Mouse (Mus musculus) layer of hippocampus, adult 6 months (tissue): ENCODE measurements around the gene Fam20a. TPM values are rescaled to one million over a fixed set of nuclear protein-coding genes. Genes with fewer than 3 reads are reported as not detected.

Source experiments
- long read RNA-seq, 2 experiments: library from polyadenylated mRNA; unstranded; transcript quantifications; one replicate each; pipeline ENCODE4 v2.0.0; 2019 to 2020
- polyA plus RNA-seq: library from polyadenylated mRNA; unstranded; fragments of <200 nt; fragmentation: Nextera tagmentation; gene quantifications from 2 replicates; pipeline ENCODE4 v1.2.3, GENCODE M21; 2021

Fam20a gene
- polyA plus RNA-seq = 12.7 and 14.2 TPM in 2 replicates
- long read RNA-seq, experiment 1, transcript Fam20a-201 (11 exons, 2,541 nt) = major isoform, 30 of 39 reads
- long read RNA-seq, experiment 1, partial matches to known transcripts = 1 of 39 reads
- long read RNA-seq, experiment 1, other reads (novel, unspliced or antisense) = 8 of 39 reads
- long read RNA-seq, experiment 2, transcript Fam20a-201 (11 exons, 2,541 nt) = major isoform, 95 of 123 reads
- long read RNA-seq, experiment 2, partial matches to known transcripts = 0 of 123 reads
- long read RNA-seq, experiment 2, other reads (novel, unspliced or antisense) = 27 of 123 reads

DNA sequence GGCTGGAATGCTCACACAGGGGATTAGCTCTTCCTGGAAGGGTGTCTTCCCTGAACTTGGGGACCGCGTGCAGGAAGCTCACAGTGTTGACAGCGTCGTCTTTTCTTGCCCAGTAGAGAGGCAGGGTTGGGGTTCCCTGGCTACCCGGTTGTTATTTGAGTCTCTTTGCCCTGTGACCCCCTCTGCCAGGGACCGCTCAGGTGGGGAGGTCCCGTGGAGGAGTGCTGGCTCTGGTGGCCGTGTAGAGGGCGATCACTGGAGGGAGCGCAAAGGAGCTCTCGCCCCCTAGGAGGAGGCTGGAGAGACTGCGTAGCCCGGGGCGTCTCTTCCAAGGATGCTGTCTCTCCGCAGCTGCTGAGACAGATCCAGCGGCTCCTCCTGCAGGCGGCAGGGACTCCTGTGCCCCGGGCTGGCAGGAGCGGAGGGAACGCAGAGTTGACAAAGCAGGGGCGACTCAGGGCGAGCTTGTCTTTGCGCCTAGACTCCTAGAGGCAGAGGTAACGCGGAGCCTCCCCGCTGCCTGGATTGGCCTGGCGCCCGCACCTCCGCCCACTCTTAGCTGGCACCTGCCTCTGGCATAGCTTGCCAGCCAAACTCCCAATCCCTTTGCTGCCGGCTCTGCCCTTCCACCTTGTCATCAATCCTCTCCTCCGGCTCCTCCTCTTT lies at the start of gene Fam20a:
TSS of gene Fam20a (minus strand) at position 499 of the 666 bp plus-strand sequence.

DNA sequence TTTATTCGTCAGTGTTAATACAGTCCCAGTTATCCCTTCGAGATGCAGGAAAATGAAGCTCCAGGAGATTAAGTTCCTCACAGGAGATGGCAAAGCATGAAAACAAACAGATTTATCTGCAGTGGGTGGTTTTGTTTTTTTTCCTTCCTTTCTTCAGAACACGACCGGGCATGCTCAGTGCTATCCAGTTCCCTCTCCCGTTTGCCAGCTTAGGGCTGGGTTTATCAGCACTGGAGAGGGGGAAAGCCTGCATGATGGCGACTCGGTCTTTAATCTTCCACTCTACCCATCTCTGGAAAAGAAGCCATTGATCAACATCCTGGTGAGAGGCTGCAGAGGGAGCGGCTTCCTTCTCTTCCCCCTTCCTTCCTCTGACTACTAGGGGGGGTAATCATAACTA lies 72.9 kb downstream of the Fam20a start, which contains the start of gene Prkar1a:
TSS of gene Prkar1a (plus strand) at position 200 of the 400 bp plus-strand sequence.

Other genes starting within 250 kb of the Fam20a start
- 15.9 and 32.5 TPM in 2 replicates for gene Arsg, start 248.9 kb downstream of the Fam20a start, polyA plus RNA-seq
- 4.4 and 11.7 TPM in 2 replicates for gene Slc16a6, start 248.7 kb downstream of the Fam20a start, polyA plus RNA-seq
- gene Wipi1, start 110.3 kb downstream of the Fam20a start, polyA plus RNA-seq = 20.8 and 22.9 TPM in 2 replicates
- 410 and 413 TPM in 2 replicates for gene Prkar1a, start 72.9 kb downstream of the Fam20a start, polyA plus RNA-seq
- gene 1700012B07Rik, start 105.8 kb upstream of the Fam20a start, polyA plus RNA-seq = not detected in 2 replicates